Mouse (Mus musculus): ENCODE measurements around the gene Armc9. TPM values are rescaled to one million over a fixed set of nuclear protein-coding genes. Genes with fewer than 3 reads are reported as not detected.

Gene Armc9
- polyA plus RNA-seq, 1 experiment from 2014 or later: 38.7 TPM

GRCm38 (mm10) chr1:86269190-86269508 lies 114.6 kb downstream of the Armc9 start:
- DNase-seq (ENCODE audit: extremely low spot score, low spot score): no peak
- no peaks in the 10 kb centered on the region for H3K27me3 ChIP-seq (ENCODE audit: poor library complexity, severe bottlenecking)
- H3K4me3 ChIP-seq: no peak overlapping the region
- no peaks in the 10 kb centered on the region for H3K9me3 ChIP-seq
- no peaks in the 10 kb centered on the region for H3K36me3 ChIP-seq (replicated peaks)
- H3K4me1 ChIP-seq: peaks cover under 1% of the 10 kb centered on the region; the same call in 1 of the 2 replicates
- 85% methylated on average over 4 of the region's 4 CpGs for WGBS
- H3K27ac ChIP-seq: no peak overlapping the region

- 84% methylated on average over 6 of the region's 6 CpGs for WGBS
- no peak for DNase-seq (ENCODE audit: extremely low spot score, low spot score)
- H3K27me3 ChIP-seq (ENCODE audit: poor library complexity, severe bottlenecking): no peaks in the 10 kb centered on the region
- no peaks in the 10 kb centered on the region for H3K9me3 ChIP-seq
- no peak overlapping the region for H3K27ac ChIP-seq
- H3K4me1 ChIP-seq: no peaks in the 10 kb centered on the region
- H3K4me3 ChIP-seq: no peak overlapping the region
- no peaks in the 10 kb centered on the region for H3K36me3 ChIP-seq (replicated peaks)
These were observed 117.1 kb downstream of the Armc9 start for GRCm38 (mm10) chr1:86271707-86272106.

- Histone ChIP-seq H3K36me3 (replicated peaks) (no peaks in the 10 kb centered on the region), H3K4me1 (peaks cover 4% of the 10 kb centered on the region), H3K9me3 (no peaks in the 10 kb centered on the region), H3K4me3 (no peak overlapping the region), H3K27ac (no peak overlapping the region), H3K27me3 (ENCODE audit: poor library complexity, severe bottlenecking) (no peaks in the 10 kb centered on the region)
- no peak for DNase-seq (ENCODE audit: extremely low spot score, low spot score)
- WGBS: 84% methylated on average over 5 of the region's 5 CpGs
These were observed 122.5 kb downstream of the Armc9 start for GRCm38 (mm10) chr1:86277055-86277454.

GRCm38 (mm10) chr1:86281781-86282536 lies 127.4 kb downstream of the Armc9 start:
- H3K4me3 ChIP-seq: no peak overlapping the region
- H3K9me3 ChIP-seq: no peaks in the 10 kb centered on the region
- no peak for DNase-seq (ENCODE audit: extremely low spot score, low spot score)
- H3K36me3 ChIP-seq (replicated peaks): no peaks in the 10 kb centered on the region
- H3K27me3 ChIP-seq (ENCODE audit: poor library complexity, severe bottlenecking): no peaks in the 10 kb centered on the region
- WGBS: 91% methylated on average over 11 of the region's 11 CpGs
- no peak overlapping the region for H3K27ac ChIP-seq
- H3K4me1 ChIP-seq: peaks cover 4% of the 10 kb centered on the region

- no peaks in the 10 kb centered on the region for H3K9me3 ChIP-seq
- H3K4me1 ChIP-seq: no peaks in the 10 kb centered on the region
- 88% methylated on average over 5 of the region's 5 CpGs for WGBS
- no peak for DNase-seq (ENCODE audit: extremely low spot score, low spot score)
- no peaks in the 10 kb centered on the region for H3K27me3 ChIP-seq (ENCODE audit: poor library complexity, severe bottlenecking)
- no peak overlapping the region for H3K4me3 ChIP-seq
- H3K27ac ChIP-seq: no peak overlapping the region
- H3K36me3 ChIP-seq (replicated peaks): no peaks in the 10 kb centered on the region
These were observed 129.5 kb downstream of the Armc9 start for GRCm38 (mm10) chr1:86284101-86284500.

GRCm38 (mm10) chr1:86285295-86285694 lies 130.7 kb downstream of the Armc9 start:
- Histone ChIP-seq H3K27me3 (ENCODE audit: poor library complexity, severe bottlenecking) (no peaks in the 10 kb centered on the region), H3K27ac (no peak overlapping the region), H3K36me3 (replicated peaks) (no peaks in the 10 kb centered on the region), H3K9me3 (no peaks in the 10 kb centered on the region), H3K4me3 (no peak overlapping the region), H3K4me1 (no peaks in the 10 kb centered on the region)
- WGBS: 82% methylated on average over 6 of the region's 6 CpGs
- no peak for DNase-seq (ENCODE audit: extremely low spot score, low spot score)

GRCm38 (mm10) chr1:86287473-86287872 lies 132.9 kb downstream of the Armc9 start:
- no peak for DNase-seq (ENCODE audit: extremely low spot score, low spot score)
- H3K27ac ChIP-seq: no peak overlapping the region
- H3K36me3 ChIP-seq (replicated peaks): no peaks in the 10 kb centered on the region
- no peaks in the 10 kb centered on the region for H3K9me3 ChIP-seq
- 92% methylated on average over 4 of the region's 4 CpGs for WGBS
- H3K4me1 ChIP-seq: no peaks in the 10 kb centered on the region
- no peak overlapping the region for H3K4me3 ChIP-seq
- H3K27me3 ChIP-seq (ENCODE audit: poor library complexity, severe bottlenecking): peaks cover 7% of the 10 kb centered on the region; the same call in 1 of the 2 replicates

GRCm38 (mm10) chr1:86290452-86290851 lies 135.9 kb downstream of the Armc9 start:
- no peaks in the 10 kb centered on the region for H3K9me3 ChIP-seq
- no peaks in the 10 kb centered on the region for H3K36me3 ChIP-seq (replicated peaks)
- no peak for DNase-seq (ENCODE audit: extremely low spot score, low spot score)
- H3K4me1 ChIP-seq: peaks cover 16% of the 10 kb centered on the region
- H3K4me3 ChIP-seq: no peak overlapping the region
- peaks cover 21% of the 10 kb centered on the region for H3K27me3 ChIP-seq (ENCODE audit: poor library complexity, severe bottlenecking)
- WGBS: 71% methylated on average over 3 of the region's 3 CpGs
- H3K27ac ChIP-seq: no peak overlapping the region

- H3K27me3 ChIP-seq (ENCODE audit: poor library complexity, severe bottlenecking): peaks cover 44% of the 10 kb centered on the region
- H3K27ac ChIP-seq: no peak overlapping the region
- peaks cover 16% of the 10 kb centered on the region for H3K4me1 ChIP-seq
- DNase-seq (ENCODE audit: extremely low spot score, low spot score): no peak
- WGBS: 89% methylated on average over 3 of the region's 3 CpGs
- H3K4me3 ChIP-seq: no peak overlapping the region
- no peaks in the 10 kb centered on the region for H3K9me3 ChIP-seq
- H3K36me3 ChIP-seq (replicated peaks): no peaks in the 10 kb centered on the region
These were observed 138.5 kb downstream of the Armc9 start for GRCm38 (mm10) chr1:86293091-86293490.

- Histone ChIP-seq H3K4me1 (peaks cover 16% of the 10 kb centered on the region), H3K4me3 (no peak overlapping the region), H3K36me3 (replicated peaks) (no peaks in the 10 kb centered on the region), H3K27me3 (ENCODE audit: poor library complexity, severe bottlenecking) (peaks cover 52% of the 10 kb centered on the region), H3K9me3 (no peaks in the 10 kb centered on the region), H3K27ac (no peak overlapping the region)
- WGBS: 87% methylated on average over 5 of the region's 5 CpGs
- no peak for DNase-seq (ENCODE audit: extremely low spot score, low spot score)
These were observed 139.3 kb downstream of the Armc9 start for GRCm38 (mm10) chr1:86293868-86294267.

- Histone ChIP-seq H3K27ac (peak overlapping the region; percentile 62), H3K4me3 (peak overlapping the region; percentile 10; the same call in 1 of the 2 replicates), H3K27me3 (ENCODE audit: poor library complexity, severe bottlenecking) (peaks cover 57% of the 10 kb centered on the region), H3K4me1 (peaks cover 16% of the 10 kb centered on the region), H3K36me3 (replicated peaks) (no peaks in the 10 kb centered on the region), H3K9me3 (no peaks in the 10 kb centered on the region)
- 23% methylated on average over 4 of the region's 4 CpGs for WGBS
- no peak for DNase-seq (ENCODE audit: extremely low spot score, low spot score)
These were observed 139.9 kb downstream of the Armc9 start for GRCm38 (mm10) chr1:86294472-86294871.

GRCm38 (mm10) chr1:86300093-86300492 lies 145.5 kb downstream of the Armc9 start:
- peaks cover 3% of the 10 kb centered on the region for H3K36me3 ChIP-seq (replicated peaks)
- peaks cover 93% of the 10 kb centered on the region for H3K27me3 ChIP-seq (ENCODE audit: poor library complexity, severe bottlenecking)
- no peak for DNase-seq (ENCODE audit: extremely low spot score, low spot score)
- H3K4me3 ChIP-seq: no peak overlapping the region
- whole genome bisulfite sequencing: 28% methylated on average over 2 of the region's 2 CpGs
- H3K9me3 ChIP-seq: peaks cover 3% of the 10 kb centered on the region; the same call in 1 of the 2 replicates
- peaks cover 44% of the 10 kb centered on the region for H3K4me1 ChIP-seq
- H3K27ac ChIP-seq: no peak overlapping the region

GRCm38 (mm10) chr1:86300731-86301130 lies 146.2 kb downstream of the Armc9 start:
- H3K4me1 ChIP-seq: peaks cover 41% of the 10 kb centered on the region
- DNase-seq (ENCODE audit: extremely low spot score, low spot score): no peak
- peaks cover 97% of the 10 kb centered on the region for H3K27me3 ChIP-seq (ENCODE audit: poor library complexity, severe bottlenecking)

More at GRCm38 (mm10) chr1:86300731-86301130, 146.2 kb downstream of the Armc9 start:
- H3K4me3 ChIP-seq: no peak overlapping the region
- WGBS: 63% methylated on average over 7 of the region's 7 CpGs
- peaks cover 7% of the 10 kb centered on the region; the same call in 1 of the 2 replicates for H3K9me3 ChIP-seq
- peaks cover 9% of the 10 kb centered on the region for H3K36me3 ChIP-seq (replicated peaks)
- no peak overlapping the region for H3K27ac ChIP-seq
